Mouse (Mus musculus) liver, adult 2 months (tissue): ENCODE measurements at regions not wholly inside any gene's neighbourhood (a gene's known extent, or its start where the extent isn't known, plus 50 kb on each side); places are given as distances from the start of the nearest gene placed in this dataset.

ENCODE experiments used
- CTCF ChIP-seq: fragments of 200-500 bp; IDR thresholded peaks from 2 replicates; pipeline ENCODE4 v1.5.1; 2011; ENCODE audit warnings: low read depth, low read length, control low read depth
- POLR2A ChIP-seq: fragments of 200-500 bp; IDR thresholded peaks from 2 replicates; pipeline ENCODE4 v1.6.1; 2011; ENCODE audit warnings: low read length, control low read depth; ENCODE audit not compliant: insufficient read depth; ENCODE audit errors: extremely low read depth

DNA sequence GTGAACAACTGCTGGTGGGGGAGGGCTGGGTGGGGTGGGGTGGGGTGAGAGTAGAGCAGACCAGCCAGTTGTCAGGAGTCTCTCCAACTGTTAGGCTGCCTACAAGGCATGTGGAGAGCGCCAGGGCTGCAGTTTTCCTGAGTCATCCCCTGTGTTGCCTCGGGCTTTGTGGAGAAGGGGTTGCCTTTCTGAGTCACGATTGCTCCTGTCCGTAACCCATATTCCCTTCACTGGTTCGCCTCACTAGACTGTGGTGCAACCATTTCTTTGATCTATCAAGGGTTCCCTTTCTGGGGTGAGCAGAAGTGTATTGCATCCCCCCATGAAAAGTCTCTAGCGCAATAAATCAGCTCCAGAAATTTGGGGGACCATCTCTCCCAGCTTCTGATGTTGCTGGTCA is 63.6 kb upstream of the Olig2 start:
- TF ChIP-seq POLR2A (no peak), CTCF (no peak)
